Mouse (Mus musculus) small intestine, adult 2 months (tissue): ENCODE measurements around the gene Tnfrsf13b.

Experiments
- CTCF ChIP-seq: fragments of 200-500 bp; IDR thresholded peaks from 2 replicates; pipeline ENCODE4 v1.5.1; 2012; ENCODE audit warnings: low read depth, mild to moderate bottlenecking, control low read depth, inconsistent platforms, low read length, moderate library complexity, mixed read lengths; ENCODE audit not compliant: insufficient replicate concordance, insufficient read length; ENCODE audit errors: extremely low read depth
- POLR2A ChIP-seq: fragments of 200-500 bp; IDR thresholded peaks from 2 replicates; pipeline ENCODE4 v1.6.1; 2012; ENCODE audit warnings: low read depth, mild to moderate bottlenecking, control low read depth, inconsistent platforms, low read length, moderate library complexity

DNA sequence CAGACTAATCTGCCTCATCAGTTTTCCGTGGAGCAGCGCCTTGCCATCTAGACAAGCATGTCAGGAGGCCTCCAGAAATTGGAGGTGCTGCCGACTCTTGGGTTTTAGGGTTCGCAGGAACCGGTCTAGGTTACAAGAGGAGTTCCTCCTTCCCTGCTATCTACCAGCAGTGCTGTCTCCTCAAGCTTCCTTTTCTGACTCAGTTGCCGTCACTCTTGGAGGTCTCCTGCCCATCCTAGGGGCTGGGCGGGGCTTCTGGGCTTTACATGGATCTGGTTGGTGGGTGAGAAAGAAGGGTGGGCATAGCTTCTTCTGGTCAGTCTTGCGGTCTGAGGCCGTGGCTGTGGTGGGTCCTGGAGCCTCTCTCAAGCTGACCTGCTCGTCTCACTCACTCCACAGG is 2.8 kb downstream of the Tnfrsf13b start:
- TF ChIP-seq CTCF (no peak), POLR2A (no peak)
